Mouse (Mus musculus) heart, embryonic 16.5 days (tissue): ENCODE results near the gene Gm20388. TPM values are rescaled to one million over a fixed set of nuclear protein-coding genes. Genes with fewer than 3 reads are reported as not detected.

Source experiments
- ATAC-seq: fragments of 200-750 bp; cut with Nextera tagmentation; replicated peaks from 2 replicates; pipeline ENCODE4 v1.8.0; 2017; ENCODE audit warnings: moderate number of reproducible peaks; ENCODE audit not compliant: insufficient read depth, low FRiP score; ENCODE audit errors: extremely low read depth
- H3K27ac ChIP-seq: fragments of 300-500 bp; sonication (generic); 2 replicates; pipeline ENCODE4 v1.5.1; 2014; ENCODE audit warnings: mild to moderate bottlenecking, low read length, control low read depth, moderate library complexity
- H3K27me3 ChIP-seq: fragments of 300-500 bp; sonication (generic); 2 replicates; pipeline ENCODE4 v1.6.1; 2014; ENCODE audit warnings: low read length, mixed read lengths; ENCODE audit not compliant: control insufficient read depth, insufficient read depth
- H3K36me3 ChIP-seq: fragments of 300-500 bp; sonication (generic); 2 replicates; pipeline ENCODE4 v1.6.1; 2014; ENCODE audit not compliant: control insufficient read depth, insufficient read depth
- H3K4me1 ChIP-seq: fragments of 300-500 bp; sonication (generic); 2 replicates; pipeline ENCODE4 v1.6.1; 2014; ENCODE audit warnings: low read length, mixed read lengths; ENCODE audit not compliant: control insufficient read depth, insufficient read depth
- H3K4me2 ChIP-seq: fragments of 300-500 bp; sonication (generic); 2 replicates; pipeline ENCODE4 v1.6.1; 2014; ENCODE audit warnings: low read depth, mild to moderate bottlenecking, control low read depth, low read length
- H3K4me3 ChIP-seq: fragments of 300-500 bp; sonication (generic); 2 replicates; pipeline ENCODE4 v1.5.1; 2014; ENCODE audit warnings: mild to moderate bottlenecking, control low read depth, low read length
- H3K9ac ChIP-seq: fragments of 300-500 bp; sonication (generic); 2 replicates; pipeline ENCODE4 v1.6.1; 2014; ENCODE audit warnings: low read length, control low read depth
- H3K9me3 ChIP-seq: fragments of 300-500 bp; sonication (generic); replicated peaks from 2 replicates; pipeline ENCODE4 v1.6.1; 2016; ENCODE audit warnings: low read length; ENCODE audit not compliant: control insufficient read depth
- WGBS: fragments of 180-500 bp; shearing (Covaris S2); extraction: QIAGEN DNeasy Blood & Tissue Kit; methylation state at CpG from one replicate; pipeline ENCODE4 v1.1.7; 2014; 5-methylcytosine and 5-hydroxymethylcytosine counted together
- polyA plus RNA-seq: library from polyadenylated mRNA; unstranded; fragments of >200 nt; fragmentation: Nextera tagmentation; extraction: Ambion mirVana; gene quantifications from 2 replicates; pipeline ENCODE4 v1.2.1, GENCODE M21; 2015

Gene Gm20388
- polyA plus RNA-seq, 1 experiment from 2014 or later, result 4.5 TPM

GRCm38 (mm10) chr8:122739102-122739725, 2828.6 kb downstream of the Gm20388 start:
- H3K9ac ChIP-seq, result no peak overlapping the region
- H3K27me3 ChIP-seq, result peaks cover 35% of the 10 kb centered on the region
- no peak overlapping the region for H3K4me3 ChIP-seq
- H3K4me1 ChIP-seq, result peaks cover 17% of the 10 kb centered on the region
- WGBS, result 29% methylated on average over 11 of the region's 11 CpGs
- peak; percentile 14; the same call in 1 of the 2 replicates for ATAC-seq
- H3K36me3 ChIP-seq, result no peaks in the 10 kb centered on the region
- no peak overlapping the region for H3K4me2 ChIP-seq
- no peaks in the 10 kb centered on the region for H3K9me3 ChIP-seq
- H3K27ac ChIP-seq, result no peak overlapping the region; the same call in 1 of the 2 replicates

GRCm38 (mm10) chr8:122742471-122742870, 2831.8 kb downstream of the Gm20388 start:
- Histone ChIP-seq H3K4me1 (no peaks in the 10 kb centered on the region), H3K9ac (no peak overlapping the region), H3K27me3 (peaks cover 63% of the 10 kb centered on the region), H3K36me3 (no peaks in the 10 kb centered on the region), H3K9me3 (no peaks in the 10 kb centered on the region), H3K4me2 (no peak overlapping the region), H3K27ac (no peak overlapping the region), H3K4me3 (no peak overlapping the region)
- no peak for ATAC-seq
- 30% methylated on average over 19 of the region's 19 CpGs for WGBS

- no peak overlapping the region for H3K27ac ChIP-seq
- no peak for ATAC-seq
- no peaks in the 10 kb centered on the region for H3K9me3 ChIP-seq
- H3K9ac ChIP-seq, result no peak overlapping the region
- H3K4me3 ChIP-seq, result no peak overlapping the region
- no peak overlapping the region for H3K4me2 ChIP-seq
- no peaks in the 10 kb centered on the region for H3K4me1 ChIP-seq
- peaks cover 55% of the 10 kb centered on the region for H3K27me3 ChIP-seq
- WGBS, result 37% methylated on average over 17 of the region's 17 CpGs
- no peaks in the 10 kb centered on the region for H3K36me3 ChIP-seq
Measured at GRCm38 (mm10) chr8:122745022-122745749, 2834.5 kb downstream of the Gm20388 start.

- no peak for ATAC-seq
- no peaks in the 10 kb centered on the region for H3K4me1 ChIP-seq
- H3K27ac ChIP-seq, result no peak overlapping the region
- no peaks in the 10 kb centered on the region for H3K36me3 ChIP-seq
- no peak overlapping the region for H3K9ac ChIP-seq
- peaks cover 52% of the 10 kb centered on the region for H3K27me3 ChIP-seq
- no peaks in the 10 kb centered on the region for H3K9me3 ChIP-seq
- 22% methylated on average over 16 of the region's 16 CpGs for WGBS
- no peak overlapping the region for H3K4me2 ChIP-seq
- no peak overlapping the region for H3K4me3 ChIP-seq
Measured at GRCm38 (mm10) chr8:122745750-122746275, 2835.2 kb downstream of the Gm20388 start.

GRCm38 (mm10) chr8:122746439-122746838, 2835.8 kb downstream of the Gm20388 start:
- no peak overlapping the region for H3K9ac ChIP-seq
- H3K4me3 ChIP-seq, result no peak overlapping the region
- no peaks in the 10 kb centered on the region for H3K9me3 ChIP-seq
- H3K4me1 ChIP-seq, result no peaks in the 10 kb centered on the region
- H3K27ac ChIP-seq, result no peak overlapping the region
- H3K27me3 ChIP-seq, result peaks cover 48% of the 10 kb centered on the region
- 42% methylated on average over 7 of the region's 7 CpGs for WGBS
- no peaks in the 10 kb centered on the region for H3K36me3 ChIP-seq
- no peak for ATAC-seq
- no peak overlapping the region for H3K4me2 ChIP-seq

- H3K4me2 ChIP-seq, result no peak overlapping the region
- H3K4me3 ChIP-seq, result no peak overlapping the region
- no peaks in the 10 kb centered on the region for H3K9me3 ChIP-seq
- H3K27ac ChIP-seq, result no peak overlapping the region
- 85% methylated on average over 1 of the region's 1 CpGs for WGBS
- H3K9ac ChIP-seq, result no peak overlapping the region
- H3K27me3 ChIP-seq, result peaks cover 40% of the 10 kb centered on the region
- no peaks in the 10 kb centered on the region for H3K4me1 ChIP-seq
- H3K36me3 ChIP-seq, result no peaks in the 10 kb centered on the region
- no peak for ATAC-seq
Measured at GRCm38 (mm10) chr8:122747825-122748224, 2837.2 kb downstream of the Gm20388 start.

GRCm38 (mm10) chr8:122749333-122749958, 2838.8 kb downstream of the Gm20388 start:
- Histone ChIP-seq H3K9ac (no peak overlapping the region), H3K9me3 (no peaks in the 10 kb centered on the region), H3K36me3 (no peaks in the 10 kb centered on the region), H3K4me1 (no peaks in the 10 kb centered on the region), H3K4me3 (no peak overlapping the region), H3K4me2 (no peak overlapping the region), H3K27ac (no peak overlapping the region), H3K27me3 (peaks cover 28% of the 10 kb centered on the region)
- WGBS, result 61% methylated on average over 6 of the region's 6 CpGs
- no peak for ATAC-seq

GRCm38 (mm10) chr8:122751342-122751741, 2840.7 kb downstream of the Gm20388 start:
- H3K9me3 ChIP-seq, result no peaks in the 10 kb centered on the region

More at GRCm38 (mm10) chr8:122751342-122751741, 2840.7 kb downstream of the Gm20388 start:
- ATAC-seq, result no peak
- Histone ChIP-seq H3K4me3 (no peak overlapping the region), H3K4me2 (no peak overlapping the region), H3K9ac (no peak overlapping the region), H3K4me1 (no peaks in the 10 kb centered on the region), H3K27me3 (peaks cover 10% of the 10 kb centered on the region), H3K27ac (no peak overlapping the region), H3K36me3 (no peaks in the 10 kb centered on the region)
- 62% methylated on average over 5 of the region's 5 CpGs for WGBS
